Mouse (Mus musculus) stomach, postnatal 0 days (tissue): ENCODE measurements around the gene Flcn. TPM values are rescaled to one million over a fixed set of nuclear protein-coding genes. Genes with fewer than 3 reads are reported as not detected.
"Not testable (repeated sequence)": the region's sequence is repeated elsewhere in the genome, so short reads cannot be mapped to it uniquely, and the experiment has no call there.

Experiments
- ATAC-seq: fragments of 200-750 bp; cut with Nextera tagmentation; 2 replicates; pipeline ENCODE4 v1.8.0; 2017; ENCODE audit not compliant: low FRiP score, low TSS enrichment
- DNase-seq: peaks from one replicate; pipeline ENCODE4 v3.0.0-alpha.2; 2016; ENCODE audit warnings: low spot score
- H3K27ac ChIP-seq: fragments of 300-500 bp; sonication (generic); replicated peaks from 2 replicates; pipeline ENCODE4 v1.5.1; 2014; ENCODE audit warnings: mild to moderate bottlenecking, control low read depth
- H3K27me3 ChIP-seq: fragments of 300-500 bp; sonication (generic); 2 replicates; pipeline ENCODE4 v1.6.1; 2014; ENCODE audit warnings: low read length; ENCODE audit not compliant: control insufficient read depth, insufficient read depth
- H3K36me3 ChIP-seq: fragments of 300-500 bp; sonication (generic); 2 replicates; pipeline ENCODE4 v1.6.1; 2014; ENCODE audit warnings: low read length, mixed read lengths; ENCODE audit not compliant: control insufficient read depth, insufficient read depth
- H3K4me1 ChIP-seq: fragments of 300-500 bp; sonication (generic); replicated peaks from 2 replicates; pipeline ENCODE4 v1.6.1; 2014; ENCODE audit warnings: antibody characterized with exemption; ENCODE audit not compliant: control insufficient read depth, insufficient read depth
- H3K4me2 ChIP-seq: fragments of 300-500 bp; sonication (generic); replicated peaks from 2 replicates; pipeline ENCODE4 v1.6.1; 2014; ENCODE audit warnings: low read depth, mild to moderate bottlenecking, control low read depth, moderate library complexity
- H3K4me3 ChIP-seq: fragments of 300-500 bp; sonication (generic); 2 replicates; pipeline ENCODE4 v1.5.1; 2014; ENCODE audit warnings: low read depth, low read length, control low read depth
- H3K9ac ChIP-seq: fragments of 300-500 bp; sonication (generic); 2 replicates; pipeline ENCODE4 v1.6.1; 2014; ENCODE audit warnings: mild to moderate bottlenecking, low read length, control low read depth, mixed read lengths
- H3K9me3 ChIP-seq: fragments of 300-500 bp; sonication (generic); 2 replicates; pipeline ENCODE4 v1.6.1; 2016; ENCODE audit warnings: low read length; ENCODE audit not compliant: control insufficient read depth
- CTCF ChIP-seq: IDR thresholded peaks from 2 replicates; pipeline ENCODE4 v1.5.1; 2016; ENCODE audit warnings: antibody characterized with exemption, low read depth, mild to moderate bottlenecking, moderate library complexity
- EP300 ChIP-seq: optimal IDR thresholded peaks from 2 replicates; pipeline ENCODE3; 2016; ENCODE audit warnings: antibody characterized with exemption
- WGBS: fragments of 180-500 bp; shearing (Covaris S2); extraction: QIAGEN DNeasy Blood & Tissue Kit; methylation state at CpG from one replicate; pipeline ENCODE4 v1.1.7; 2014; 5-methylcytosine and 5-hydroxymethylcytosine counted together
- polyA plus RNA-seq: library from polyadenylated mRNA; unstranded; fragments of >200 nt; fragmentation: Nextera tagmentation; extraction: Ambion mirVana; gene quantifications from 2 replicates; pipeline ENCODE4 v1.2.1, GENCODE M21; 2015

The Flcn gene
- polyA plus RNA-seq, 1 experiment from 2014 or later: 16.1 TPM

- Histone ChIP-seq H3K36me3 (no peaks in the 10 kb centered on the region), H3K4me2 (peak within 1 kb of the TSS; percentile 57), H3K9me3 (no peaks in the 10 kb centered on the region), H3K27ac (peak within 1 kb of the TSS; percentile 99), H3K27me3 (no peaks in the 10 kb centered on the region), H3K4me3 (peak within 1 kb of the TSS; percentile 97), H3K4me1 (peaks cover 6% of the 10 kb centered on the region), H3K9ac (peak within 1 kb of the TSS; percentile 94)
- WGBS: 2% methylated on average over 42 of the region's 43 CpGs
- TF ChIP-seq CTCF (no peak), EP300 (peak; percentile 76)
- peak; percentile 96 for ATAC-seq
- DNase-seq: peak; percentile 96
These were observed 29.8 kb upstream of the Flcn start, which contains the start of gene Cops3 for GRCm38 (mm10) chr11:59839459-59840126. Gene Cops3, minus strand, starts transcription at chr11:59839838.

- Histone ChIP-seq H3K9ac (peak within 1 kb of the TSS; percentile 94), H3K27me3 (no peaks in the 10 kb centered on the region), H3K4me2 (peak within 1 kb of the TSS; percentile 57), H3K36me3 (peaks cover 2% of the 10 kb centered on the region; the same call in 1 of the 2 replicates), H3K4me3 (peak within 1 kb of the TSS; percentile 97), H3K27ac (peak within 1 kb of the TSS; percentile 99), H3K4me1 (peaks cover 6% of the 10 kb centered on the region), H3K9me3 (no peaks in the 10 kb centered on the region)
- peak; percentile 94 for DNase-seq
- ATAC-seq: peak; percentile 97
- WGBS: 0% methylated on average over 17 of the region's 24 CpGs
- peak; percentile 86 for TF ChIP-seq EP300
- no peak for TF ChIP-seq CTCF
These were observed 29.2 kb upstream of the Flcn start, which contains the start of gene Nt5m for GRCm38 (mm10) chr11:59839008-59839458. Gene Nt5m, plus strand, starts transcription at chr11:59839447.

- no peaks in the 10 kb centered on the region for H3K9me3 ChIP-seq
- peak overlapping the region; percentile 57 for H3K4me2 ChIP-seq
- peak overlapping the region; percentile 94 for H3K9ac ChIP-seq
- no peak for ATAC-seq
- peak overlapping the region; percentile 97 for H3K4me3 ChIP-seq
- H3K4me1 ChIP-seq: peaks cover 6% of the 10 kb centered on the region
- H3K36me3 ChIP-seq: peaks cover 2% of the 10 kb centered on the region; the same call in 1 of the 2 replicates
- H3K27me3 ChIP-seq: no peaks in the 10 kb centered on the region
- no peak for DNase-seq
- WGBS: 49% methylated on average over 4 of the region's 4 CpGs
- H3K27ac ChIP-seq: no peak overlapping the region; the same call in 1 of the 2 replicates
- TF ChIP-seq CTCF (no peak), EP300 (no peak)
These were observed 28.6 kb upstream of the Flcn start for GRCm38 (mm10) chr11:59838426-59838825.

- not testable (repeated sequence) for H3K4me2 ChIP-seq, ATAC-seq, H3K27ac ChIP-seq, H3K4me1 ChIP-seq, H3K36me3 ChIP-seq, H3K4me3 ChIP-seq, H3K9ac ChIP-seq, H3K9me3 ChIP-seq, DNase-seq, H3K27me3 ChIP-seq
- WGBS: no CpG with 5 or more reads among the region's 1 CpGs
These were observed 28.0 kb upstream of the Flcn start for GRCm38 (mm10) chr11:59837789-59838188.

- Histone ChIP-seq H3K27me3 (no peaks in the 10 kb centered on the region), H3K36me3 (peaks cover 50% of the 10 kb centered on the region), H3K4me3 (no peak overlapping the region), H3K27ac (no peak overlapping the region), H3K4me2 (no peak overlapping the region), H3K9me3 (no peaks in the 10 kb centered on the region), H3K4me1 (no peaks in the 10 kb centered on the region), H3K9ac (no peak overlapping the region)
- no peak for TF ChIP-seq EP300
- no peak for TF ChIP-seq CTCF
- DNase-seq (no peak), ATAC-seq (no peak)
- WGBS: 94% methylated on average over 3 of the region's 3 CpGs
These were observed 11.8 kb upstream of the Flcn start for GRCm38 (mm10) chr11:59821625-59822024.

GRCm38 (mm10) chr11:59817916-59818315 lies 8.1 kb upstream of the Flcn start:
- DNase-seq (no peak), ATAC-seq (no peak)
- 96% methylated on average over 3 of the region's 3 CpGs for WGBS
- no peak overlapping the region for H3K27ac ChIP-seq
- no peaks in the 10 kb centered on the region for H3K9me3 ChIP-seq
- H3K9ac ChIP-seq: no peak overlapping the region
- no peak for TF ChIP-seq EP300
- TF ChIP-seq CTCF: no peak
- no peaks in the 10 kb centered on the region for H3K27me3 ChIP-seq
- no peak overlapping the region for H3K4me3 ChIP-seq
- peaks cover 30% of the 10 kb centered on the region for H3K36me3 ChIP-seq
- no peaks in the 10 kb centered on the region for H3K4me1 ChIP-seq
- no peak overlapping the region for H3K4me2 ChIP-seq
